Comparison of ENCODE assay signal across 12 mouse cellular contexts in the genomic region with DNA sequence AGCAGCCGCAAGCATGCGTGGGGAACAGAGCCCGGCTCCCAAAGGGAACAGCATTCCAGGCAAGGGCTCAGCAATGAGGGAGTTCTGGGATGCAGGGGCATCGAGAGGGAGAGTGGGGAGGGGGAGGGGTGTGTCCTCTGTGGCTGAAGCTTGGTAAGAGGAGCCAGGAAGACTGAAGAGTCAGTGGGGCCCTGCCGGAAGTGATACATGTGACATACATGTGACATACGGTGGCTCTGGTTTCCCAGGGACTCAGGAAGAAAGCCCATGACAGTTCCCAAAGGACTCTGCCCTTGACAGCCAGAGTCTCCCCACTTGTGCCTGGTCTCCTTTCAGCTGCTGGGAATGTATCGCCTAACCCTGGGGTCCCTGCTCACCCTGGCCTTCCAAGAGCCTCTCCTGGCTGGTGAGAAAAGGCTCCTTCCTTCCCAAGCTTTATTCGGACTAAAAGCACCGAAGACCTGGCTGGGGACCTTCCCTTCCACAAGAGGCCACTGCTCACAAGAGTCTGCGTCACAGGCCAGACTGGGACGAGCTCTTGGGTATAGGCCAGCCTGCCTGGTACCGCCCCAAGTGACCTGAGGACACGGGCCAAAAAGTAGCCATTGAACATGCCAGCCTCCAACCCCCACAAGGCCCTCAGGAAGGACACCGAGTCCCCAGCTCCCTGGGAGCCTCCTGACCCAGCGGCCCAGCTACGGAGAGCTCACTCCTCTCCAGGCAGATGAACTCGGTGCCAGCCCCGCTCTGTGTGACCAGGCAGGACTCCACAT. TPM values are rescaled to one million over a fixed set of nuclear protein-coding genes. Genes with fewer than 3 reads are reported as not detected.
DNase-seq lines count a peak whose midpoint lies in the region; ATAC-seq and TF ChIP-seq lines count a peak whose summit lies in the region.
"Had no signal": no experiment of that assay in that cellular context is flagged by ENCODE, and none has a peak within 500 bp of the region (broad histone marks: within the 10 kb centered on the region; RNA-seq: fewer than 3 reads in every experiment).

No protein-coding gene starts in this region.

- no peak overlapping the region for H3K4me2 ChIP-seq in lung, postnatal 0 days (replicated peaks; ENCODE audit: low read depth, low read length)
- H3K4me2 ChIP-seq: neural tube, embryonic 15.5 days had no signal

- no peak overlapping the region for H3K4me3 ChIP-seq in lung, postnatal 0 days (ENCODE audit: low read depth, low read length)
- H3K4me3 ChIP-seq in lung, adult 2 months (replicated peaks; ENCODE audit: extremely low read depth, low read depth, low read length) = no peak overlapping the region
- no peak overlapping the region for H3K4me3 ChIP-seq in liver, adult 2 months (ENCODE audit: insufficient read depth, low read depth, low read length)
- H3K4me3 ChIP-seq: embryonic facial prominence, embryonic 10.5 days; neural tube, embryonic 15.5 days had no signal

- TF ChIP-seq POLR2A in lung, adult 2 months (IDR thresholded peaks at IDR 0.05; ENCODE audit: borderline replicate concordance, extremely low read depth, low read depth, low read length) = no peak
- no peak for TF ChIP-seq POLR2A in liver, adult 2 months (IDR thresholded peaks at IDR 0.05; ENCODE audit: extremely low read depth, insufficient read depth, low read length)

- no peak for DNase-seq in lung, postnatal 0 days (ENCODE audit: low spot score)
- DNase-seq in lung, adult 2 months = no peak
- peak; percentile 92 for DNase-seq in adrenal gland, postnatal 14 days
- peak; percentile 76 to 86 for DNase-seq in heart, adult 9 months (ENCODE audit: low spot score in 2 of 2)
- DNase-seq in liver, adult 2 months (ENCODE audit: extremely low read depth, low read depth, low spot score) = peak; percentile 84
- no peak for DNase-seq in natural killer cell, adult 2 months (ENCODE audit: low spot score in 2 of 2)
- no peak for DNase-seq in spleen, postnatal 4 days (ENCODE audit: low spot score in 2 of 2)
- DNase-seq: thymus, postnatal 25 days had no signal

- no peaks in the 10 kb centered on the region for H3K4me1 ChIP-seq in lung, postnatal 0 days (ENCODE audit: insufficient read depth, low read depth, low read length)
- peaks cover 6% of the 10 kb centered on the region; the same call in 1 of the 2 replicates for H3K4me1 ChIP-seq in lung, adult 2 months (ENCODE audit: control insufficient read depth, insufficient read depth, low read length)
- peaks cover 3% of the 10 kb centered on the region; the same call in 1 of the 2 replicates for H3K4me1 ChIP-seq in liver, adult 2 months (ENCODE audit: control insufficient read depth, insufficient read depth, low read length)
- H3K4me1 ChIP-seq: neural tube, embryonic 15.5 days had no signal

- 60% methylated on average over 17 of the region's 18 CpGs for WGBS in lung, postnatal 0 days
- 68% methylated on average over 18 of the region's 18 CpGs for WGBS in lung, adult 2 months
- WGBS in liver, adult 2 months = 44% methylated on average over 18 of the region's 18 CpGs

- H3K9me3 ChIP-seq in lung, postnatal 0 days (ENCODE audit: low read length) = no peaks in the 10 kb centered on the region
- H3K9me3 ChIP-seq: embryonic facial prominence, embryonic 10.5 days; G1E; neural tube, embryonic 15.5 days had no signal

- no peak overlapping the region for H3K9ac ChIP-seq in lung, postnatal 0 days (replicated peaks; ENCODE audit: low read depth)
- H3K9ac ChIP-seq in liver, adult 2 months (ENCODE audit: low read depth, low read length) = peak overlapping the region; percentile 27; the same call in 1 of the 2 replicates
- H3K9ac ChIP-seq: neural tube, embryonic 15.5 days had no signal

- H3K27me3 ChIP-seq in lung, postnatal 0 days (replicated peaks; ENCODE audit: insufficient read depth, low read length) = no peaks in the 10 kb centered on the region
- H3K27me3 ChIP-seq in liver, adult 2 months (ENCODE audit: control insufficient read depth, insufficient read depth, low read length) = no peaks in the 10 kb centered on the region
- H3K27me3 ChIP-seq: neural tube, embryonic 15.5 days had no signal

- peak; percentile 27; the same call in 1 of the 2 replicates for ATAC-seq in lung, postnatal 0 days
- ATAC-seq in megakaryocyte progenitor cell, adult 5-6 weeks (replicated peaks; ENCODE audit: poor library complexity) = no peak

- TF ChIP-seq EP300 in lung, postnatal 0 days (IDR thresholded peaks at IDR 0.05) = no peak

- no peaks in the 10 kb centered on the region for H3K36me3 ChIP-seq in lung, postnatal 0 days (ENCODE audit: insufficient read depth, low read length)
- H3K36me3 ChIP-seq in liver, adult 2 months (ENCODE audit: control insufficient read depth, insufficient read depth, low read length) = no peaks in the 10 kb centered on the region
- H3K36me3 ChIP-seq: embryonic facial prominence, embryonic 10.5 days; neural tube, embryonic 15.5 days had no signal

- no peak overlapping the region for H3K27ac ChIP-seq in lung, postnatal 0 days (ENCODE audit: low read length)
- no peak overlapping the region; the same call in 1 of the 2 replicates for H3K27ac ChIP-seq in liver, adult 2 months (replicated peaks; ENCODE audit: insufficient read depth, low read depth, low read length)
- H3K27ac ChIP-seq: embryonic facial prominence, embryonic 10.5 days; neural tube, embryonic 15.5 days had no signal

- no peaks in the 10 kb centered on the region for H3K79me2 ChIP-seq in liver, adult 2 months (ENCODE audit: control insufficient read depth, insufficient read depth, low read length)

- no peak for TF ChIP-seq CTCF in lung, postnatal 0 days (IDR thresholded peaks at IDR 0.05)
- TF ChIP-seq CTCF in lung, adult 2 months (IDR thresholded peaks at IDR 0.05; ENCODE audit: insufficient read depth, low read length) = no peak
- TF ChIP-seq CTCF in liver, adult 2 months (IDR thresholded peaks at IDR 0.05; ENCODE audit: low read depth, low read length) = peak; percentile 44

RNA-seq across cellular contexts. Expression of gene Rbm38, which starts 24.1 kb away (rescaled TPM):
- 12.8 and 15.2 TPM in 2 replicates for polyA plus RNA-seq in lung, postnatal 0 days (2015; fragmentation: Nextera tagmentation; extraction: Ambion mirVana)
- polyA plus RNA-seq in lung, adult 2 months (2012; rRNA removed) = 89.5 and 92.5 TPM in 2 replicates
- total RNA-seq in adrenal gland, postnatal 14 days (2021) = 31.6 and 36.2 TPM in 2 replicates
- 0.55 and 0.74 TPM in 2 replicates for total RNA-seq in liver, adult 2 months (2014; rRNA removed)
- 6.4 and 11.1 TPM in 2 replicates for polyA plus RNA-seq in liver, adult 2 months (2012; rRNA removed)
- 130 and 153 TPM in 2 replicates for total RNA-seq in megakaryocyte progenitor cell, adult 5-6 weeks (2015)
- total RNA-seq in megakaryocyte progenitor cell, adult 5-6 weeks (2017) = 50.3 and 55.9 TPM in 2 replicates

RNA-seq across cellular contexts. Expression of gene Rae1, which starts 44.5 kb away (rescaled TPM):
- 64.3 and 68.6 TPM in 2 replicates for polyA plus RNA-seq in lung, postnatal 0 days (2015; fragmentation: Nextera tagmentation; extraction: Ambion mirVana)
- polyA plus RNA-seq in lung, adult 2 months (2012; rRNA removed) = 40.2 and 46.8 TPM in 2 replicates
- 55.3 and 65.0 TPM in 2 replicates for total RNA-seq in adrenal gland, postnatal 14 days (2021)
- 13.1 and 17.8 TPM in 2 replicates for total RNA-seq in liver, adult 2 months (2014; rRNA removed)
- 25.3 and 31.9 TPM in 2 replicates for polyA plus RNA-seq in liver, adult 2 months (2012; rRNA removed)
- total RNA-seq in megakaryocyte progenitor cell, adult 5-6 weeks (2015) = 121 and 128 TPM in 2 replicates
- total RNA-seq in megakaryocyte progenitor cell, adult 5-6 weeks (2017) = 72.9 and 76.3 TPM in 2 replicates

Comparison
In these comparisons a context has a peak if more than half of its experiments do, and no peak if none do; other contexts are left out.
1. DNase-seq: peak in adrenal gland, postnatal 14 days (single experiment), heart, adult 9 months (2 of 2) and liver, adult 2 months (single experiment); none in lung, postnatal 0 days (single experiment), lung, adult 2 months (single experiment), natural killer cell, adult 2 months (0 of 2) and spleen, postnatal 4 days (0 of 2).
2. RNA of gene Rbm38, which starts 24.1 kb away (total RNA-seq): 50.3 to 153 TPM in megakaryocyte progenitor cell, adult 5-6 weeks and 31.6 to 36.2 TPM in adrenal gland, postnatal 14 days; 0.55 to 0.74 TPM in liver, adult 2 months; every median in the first group is over 10 times any median in the second.